Mouse (Mus musculus): Measurements from ENCODE around the gene Acly.
"Not testable (repeated sequence)": the region's sequence is repeated elsewhere in the genome, so short reads cannot be mapped to it uniquely, and the experiment has no call there.

Acly gene

GRCm38 (mm10) chr11:100544832-100545745, 17.3 kb upstream of the Acly start, which contains the start of gene Ttc25:
Ttc25 (plus strand) TSS chr11:100545607.
- DNase-seq = peak; percentile 81 to 83

- DNase-seq = no peak
Observed at GRCm38 (mm10) chr11:100541577-100541976, 13.8 kb upstream of the Acly start.

- DNase-seq = no peak
Observed at GRCm38 (mm10) chr11:100540966-100541365, 13.2 kb upstream of the Acly start.

- no peak for DNase-seq
Observed at GRCm38 (mm10) chr11:100536466-100536865, 8.7 kb upstream of the Acly start.

- DNase-seq = no peak
Observed at GRCm38 (mm10) chr11:100535996-100536395, 8.2 kb upstream of the Acly start.

- not testable (repeated sequence) for DNase-seq
Observed at GRCm38 (mm10) chr11:100534821-100535220, 7.0 kb upstream of the Acly start.

GRCm38 (mm10) chr11:100534411-100534810, 6.6 kb upstream of the Acly start:
- not testable (repeated sequence) for DNase-seq

GRCm38 (mm10) chr11:100533871-100534270, 6.1 kb upstream of the Acly start:
- DNase-seq = no peak

- no peak for DNase-seq
Observed at GRCm38 (mm10) chr11:100528375-100529165, 770 bp upstream of the Acly start.

GRCm38 (mm10) chr11:100527066-100527457, 738 bp downstream of the Acly start:
- peak; percentile 46 to 55 for DNase-seq

GRCm38 (mm10) chr11:100526052-100526816, 1.6 kb downstream of the Acly start:
- DNase-seq = no peak

GRCm38 (mm10) chr11:100524987-100525630, 2.7 kb downstream of the Acly start:
- no peak for DNase-seq

- DNase-seq = no peak
Observed at GRCm38 (mm10) chr11:100524358-100524757, 3.4 kb downstream of the Acly start.

GRCm38 (mm10) chr11:100520838-100521237, 7.0 kb downstream of the Acly start:
- DNase-seq = no peak

- no peak for DNase-seq
Observed at GRCm38 (mm10) chr11:100519188-100519587, 8.6 kb downstream of the Acly start.

GRCm38 (mm10) chr11:100518188-100518591, 9.6 kb downstream of the Acly start:
- no peak for DNase-seq

GRCm38 (mm10) chr11:100516291-100516690, 11.5 kb downstream of the Acly start:
- no peak for DNase-seq

GRCm38 (mm10) chr11:100515789-100516188, 12.0 kb downstream of the Acly start:
- DNase-seq = no peak

GRCm38 (mm10) chr11:100515061-100515460, 12.7 kb downstream of the Acly start:
- DNase-seq = no peak

GRCm38 (mm10) chr11:100513716-100514115, 14.1 kb downstream of the Acly start:
- DNase-seq = no peak

- peak; percentile 21 to 25 for DNase-seq
Observed at GRCm38 (mm10) chr11:100512384-100512783, 15.4 kb downstream of the Acly start.

GRCm38 (mm10) chr11:100510556-100510955, 17.2 kb downstream of the Acly start:
- DNase-seq = peak; percentile 29
